Mouse (Mus musculus) heart, postnatal 0 days (tissue): ENCODE data around the gene Rapgef6. TPM values are rescaled to one million over a fixed set of nuclear protein-coding genes. Genes with fewer than 3 reads are reported as not detected.

Experiments used
- ATAC-seq: fragments of 200-750 bp; cut with Nextera tagmentation; 2 replicates; pipeline ENCODE4 v1.8.0; 2017; ENCODE audit warnings: low read depth, moderate number of reproducible peaks, moderate library complexity; ENCODE audit not compliant: insufficient read depth
- DNase-seq: peaks from one replicate; pipeline ENCODE4 v3.0.0-alpha.2; 2016; ENCODE audit warnings: low spot score
- H3K27ac ChIP-seq: fragments of 300-500 bp; sonication (generic); 2 replicates; pipeline ENCODE4 v1.5.1; 2014; ENCODE audit warnings: low read depth, mild to moderate bottlenecking
- H3K27me3 ChIP-seq: fragments of 300-500 bp; sonication (generic); 2 replicates; pipeline ENCODE4 v1.6.1; 2014; ENCODE audit warnings: low read length, mixed read lengths; ENCODE audit not compliant: control insufficient read depth, insufficient read depth
- H3K36me3 ChIP-seq: fragments of 300-500 bp; sonication (generic); replicated peaks from 2 replicates; pipeline ENCODE4 v1.6.1; 2014; ENCODE audit warnings: low read length, mixed read lengths; ENCODE audit not compliant: control insufficient read depth, insufficient read depth
- H3K4me1 ChIP-seq: fragments of 300-500 bp; sonication (generic); 2 replicates; pipeline ENCODE4 v1.6.1; 2014; ENCODE audit warnings: antibody characterized with exemption; ENCODE audit not compliant: control insufficient read depth, insufficient read depth
- H3K4me2 ChIP-seq: fragments of 300-500 bp; sonication (generic); 2 replicates; pipeline ENCODE4 v1.6.1; 2014; ENCODE audit warnings: low read depth, mild to moderate bottlenecking, low read length, moderate library complexity
- H3K4me3 ChIP-seq: fragments of 300-500 bp; sonication (generic); 2 replicates; pipeline ENCODE4 v1.5.1; 2014; ENCODE audit warnings: low read depth, low read length
- H3K9ac ChIP-seq: fragments of 300-500 bp; sonication (generic); replicated peaks from 2 replicates; pipeline ENCODE4 v1.6.1; 2014; ENCODE audit warnings: low read depth, low read length, mixed read lengths
- H3K9me3 ChIP-seq: fragments of 300-500 bp; sonication (generic); replicated peaks from 2 replicates; pipeline ENCODE4 v1.6.1; 2016; ENCODE audit warnings: low read length; ENCODE audit not compliant: control insufficient read depth
- CTCF ChIP-seq: IDR thresholded peaks from 2 replicates; pipeline ENCODE4 v1.5.1; 2016; ENCODE audit warnings: antibody characterized with exemption, control low read depth, low read depth
- EP300 ChIP-seq: IDR thresholded peaks from 2 replicates; pipeline ENCODE4 v1.6.1; 2016; ENCODE audit warnings: antibody characterized with exemption, low read depth
- WGBS: fragments of 180-500 bp; shearing (Covaris S2); extraction: QIAGEN DNeasy Blood & Tissue Kit; methylation state at CpG from one replicate; pipeline ENCODE4 v1.1.7; 2014; 5-methylcytosine and 5-hydroxymethylcytosine counted together
- polyA plus RNA-seq: library from polyadenylated mRNA; unstranded; fragments of >200 nt; fragmentation: Nextera tagmentation; extraction: Ambion mirVana; gene quantifications from 2 replicates; pipeline ENCODE4 v1.2.1, GENCODE M21; 2015
- total RNA-seq: library from RNA; depleted of rRNA; stranded (reverse); fragments of >200 nt; gene quantifications from 2 replicates; pipeline ENCODE4 v1.2.3, GENCODE M21; 2014; ENCODE audit warnings: low replicate concordance

Rapgef6 gene
- total and polyA plus RNA-seq, 2 experiments from 2014 or later, result 17.0 to 18.1 TPM

DNA sequence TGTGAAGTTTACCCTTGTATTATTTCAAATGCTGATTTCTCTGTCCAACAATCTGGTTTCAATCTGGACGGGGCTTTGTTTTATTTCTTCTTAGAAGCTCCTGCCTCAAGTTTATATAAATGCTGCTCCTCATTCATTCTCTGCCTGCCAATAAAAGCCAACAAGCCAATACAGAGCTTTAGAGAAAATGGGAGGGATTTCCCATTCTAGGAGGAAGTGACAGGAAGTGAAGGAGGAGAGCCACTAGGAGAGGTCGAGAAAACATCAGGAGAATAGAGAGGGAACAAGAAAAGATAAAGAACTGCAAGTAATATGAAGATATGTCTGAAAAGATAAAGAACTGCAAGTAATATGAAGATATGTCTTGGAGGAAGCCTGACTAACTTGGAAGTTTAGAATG, 190.2 kb downstream of the Rapgef6 start:
- WGBS, result 62% methylated on average over 2 of the region's 2 CpGs
- TF ChIP-seq EP300 (no peak), CTCF (no peak)
- no peak for ATAC-seq

DNA sequence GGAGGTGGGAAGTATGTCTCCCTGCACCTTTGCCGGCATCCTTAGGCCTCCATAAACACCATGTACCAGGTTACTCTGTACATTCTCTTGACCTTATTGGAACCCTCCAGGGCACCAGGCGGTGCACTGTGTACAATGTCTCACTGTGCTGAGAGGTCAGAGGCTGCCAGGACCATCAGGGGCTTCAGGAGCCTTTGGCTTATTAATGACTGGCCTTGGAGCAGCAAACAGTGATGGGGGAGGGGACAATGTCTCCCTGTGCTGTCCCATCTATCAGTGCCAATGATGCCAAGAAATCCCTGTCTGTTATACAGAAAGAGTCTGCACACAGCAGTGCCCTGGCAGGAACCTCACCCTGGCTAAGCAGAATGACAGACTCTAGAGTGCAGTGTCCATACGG, 195.2 kb downstream of the Rapgef6 start:
- Histone ChIP-seq H3K27me3 (no peaks in the 10 kb centered on the region), H3K4me2 (no peak overlapping the region), H3K36me3 (peaks cover 56% of the 10 kb centered on the region), H3K27ac (no peak overlapping the region), H3K4me1 (no peaks in the 10 kb centered on the region; the same call in 1 of the 2 replicates), H3K4me3 (no peak overlapping the region), H3K9ac (no peak overlapping the region), H3K9me3 (no peaks in the 10 kb centered on the region)
- TF ChIP-seq EP300 (no peak), CTCF (no peak)
- 84% methylated on average over 3 of the region's 3 CpGs for WGBS
- DNase-seq (no peak), ATAC-seq (no peak)

More for the DNA sequence above, 190.2 kb downstream of the Rapgef6 start:
- no peak overlapping the region for H3K27ac ChIP-seq
- no peak for DNase-seq
- H3K4me1 ChIP-seq, result no peaks in the 10 kb centered on the region
- H3K36me3 ChIP-seq, result peaks cover 25% of the 10 kb centered on the region
- no peak overlapping the region for H3K9ac ChIP-seq
- no peaks in the 10 kb centered on the region for H3K27me3 ChIP-seq
- H3K4me3 ChIP-seq, result no peak overlapping the region
- no peaks in the 10 kb centered on the region for H3K9me3 ChIP-seq
- H3K4me2 ChIP-seq, result no peak overlapping the region

DNA sequence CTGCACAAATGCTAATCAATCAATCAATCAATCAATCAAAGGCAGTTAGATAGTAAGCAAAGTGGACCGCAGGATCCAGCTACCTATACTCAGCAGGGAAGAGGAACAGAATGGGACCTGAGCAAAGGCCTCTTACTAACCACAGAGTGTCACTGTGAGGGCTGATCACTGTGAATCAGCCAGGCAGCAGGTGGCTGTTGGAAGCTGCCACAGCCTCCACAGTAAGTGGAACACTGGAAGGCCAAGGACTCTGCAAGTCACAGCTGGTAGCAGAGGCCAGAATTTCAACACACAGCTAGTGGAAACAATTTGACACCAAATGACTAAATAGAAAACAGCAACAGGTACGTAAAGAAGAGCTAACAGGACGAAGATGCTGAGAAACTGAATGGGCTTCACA, 196.0 kb downstream of the Rapgef6 start:
- DNase-seq (no peak), ATAC-seq (no peak)
- no peaks in the 10 kb centered on the region for H3K9me3 ChIP-seq
- 95% methylated on average over 3 of the region's 3 CpGs for WGBS
- no peak overlapping the region for H3K27ac ChIP-seq
- no peak overlapping the region for H3K4me2 ChIP-seq
- H3K27me3 ChIP-seq, result no peaks in the 10 kb centered on the region
- no peak overlapping the region for H3K4me3 ChIP-seq
- H3K4me1 ChIP-seq, result no peaks in the 10 kb centered on the region; the same call in 1 of the 2 replicates
- TF ChIP-seq EP300 (no peak), CTCF (no peak)
- no peak overlapping the region for H3K9ac ChIP-seq
- peaks cover 59% of the 10 kb centered on the region for H3K36me3 ChIP-seq

DNA sequence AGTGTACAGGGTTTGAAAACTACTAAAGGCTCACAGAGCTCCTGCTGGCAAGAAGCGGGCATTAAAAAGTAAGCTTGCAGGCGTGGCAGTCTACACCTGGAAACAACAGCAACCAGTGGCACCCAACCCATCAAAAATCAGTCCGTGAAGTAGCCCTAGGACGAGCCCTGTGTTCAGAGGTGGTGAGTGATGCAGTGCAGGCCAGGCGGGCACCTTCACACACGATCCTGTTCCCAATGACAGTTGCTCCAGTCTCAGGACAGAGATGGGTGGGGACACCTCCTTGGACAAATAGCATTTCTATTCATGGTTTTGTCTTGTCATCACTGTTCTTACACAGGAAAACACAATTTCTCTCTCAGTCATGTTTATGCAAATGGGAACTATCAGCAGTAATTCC, 199.4 kb downstream of the Rapgef6 start:
- DNase-seq (no peak), ATAC-seq (0 out of 2 replicates have a peak, but pooled peaks have one; percentile 27)
- 50% methylated on average over 6 of the region's 6 CpGs for WGBS
- Histone ChIP-seq H3K4me1 (peaks cover 13% of the 10 kb centered on the region), H3K9me3 (no peaks in the 10 kb centered on the region), H3K36me3 (peaks cover 38% of the 10 kb centered on the region), H3K9ac (no peak overlapping the region), H3K4me2 (no peak overlapping the region), H3K4me3 (no peak overlapping the region), H3K27me3 (no peaks in the 10 kb centered on the region), H3K27ac (no peak overlapping the region)
- TF ChIP-seq EP300 (no peak), CTCF (no peak)

DNA sequence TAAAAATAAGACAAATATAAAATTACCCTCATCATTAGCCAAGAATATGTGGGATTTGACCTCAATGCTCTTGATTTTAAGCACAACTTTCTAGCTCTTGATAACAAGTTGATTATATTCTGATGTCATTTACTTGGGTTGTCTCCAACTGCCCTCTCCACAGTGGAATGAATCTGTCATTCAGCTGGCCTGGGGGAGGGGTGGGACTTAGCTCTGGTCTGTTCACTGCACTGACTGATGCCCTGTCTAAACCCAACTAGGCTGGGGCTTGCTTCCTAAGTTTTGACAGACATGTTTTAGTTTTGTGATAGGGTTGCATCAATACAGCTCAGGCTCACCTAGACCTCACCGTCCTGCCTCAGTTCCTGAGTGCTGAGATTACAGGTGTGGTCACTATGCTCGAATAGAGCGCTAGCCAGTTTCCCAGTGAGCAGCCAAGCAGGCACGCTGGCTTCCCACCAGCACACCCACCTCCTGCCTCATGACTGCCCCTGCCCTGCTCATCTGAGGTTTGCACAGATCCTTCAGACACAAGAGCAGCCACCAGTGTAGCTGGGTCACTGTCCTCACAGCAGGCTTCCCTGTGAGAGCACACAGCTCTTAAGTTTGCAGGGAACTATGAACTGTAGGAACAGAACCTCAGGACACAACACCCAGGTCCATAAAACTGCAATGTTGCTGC, 201.8 kb downstream of the Rapgef6 start:
- Histone ChIP-seq H3K36me3 (peaks cover 33% of the 10 kb centered on the region; the same call in 1 of the 2 replicates), H3K27ac (peak overlapping the region; percentile 53), H3K9me3 (no peaks in the 10 kb centered on the region), H3K27me3 (no peaks in the 10 kb centered on the region), H3K9ac (no peak overlapping the region), H3K4me3 (no peak overlapping the region), H3K4me1 (peaks cover 18% of the 10 kb centered on the region), H3K4me2 (no peak overlapping the region)
- peak; percentile 43 for DNase-seq
- TF ChIP-seq EP300, result no peak
- no peak for TF ChIP-seq CTCF
- peak; percentile 39; the same call in 1 of the 2 replicates for ATAC-seq
- 27% methylated on average over 4 of the region's 4 CpGs for WGBS
